Mouse (Mus musculus) cortical plate, adult 2 months (tissue): Measurements from ENCODE around the gene Rpe65. TPM values are rescaled to one million over a fixed set of nuclear protein-coding genes. Genes with fewer than 3 reads are reported as not detected.

Experiments
- H3K27ac ChIP-seq: fragments of 200-500 bp; 2 replicates; pipeline ENCODE4 v1.5.1; 2012; ENCODE audit warnings: low read length, control low read depth, inconsistent platforms; ENCODE audit not compliant: insufficient read depth
- H3K4me1 ChIP-seq: fragments of 200-500 bp; 2 replicates; pipeline ENCODE4 v1.6.1; 2011; ENCODE audit warnings: low read length; ENCODE audit not compliant: control insufficient read depth, insufficient read depth
- H3K4me3 ChIP-seq: fragments of 200-500 bp; 2 replicates; pipeline ENCODE4 v1.5.1; 2011; ENCODE audit warnings: mild to moderate bottlenecking, low read length, control low read depth; ENCODE audit not compliant: insufficient read depth
- CTCF ChIP-seq: fragments of 200-500 bp; IDR thresholded peaks from 2 replicates; pipeline ENCODE4 v1.5.1; 2011; ENCODE audit warnings: mild to moderate bottlenecking, control low read depth, low read length; ENCODE audit not compliant: insufficient read depth; ENCODE audit errors: extremely low read depth
- POLR2A ChIP-seq: fragments of 200-500 bp; IDR thresholded peaks from 2 replicates; pipeline ENCODE4 v1.6.1; 2011; ENCODE audit warnings: mild to moderate bottlenecking, low read length, control low read depth; ENCODE audit not compliant: insufficient read depth; ENCODE audit errors: extremely low read depth
- polyA plus RNA-seq: library from polyadenylated mRNA; depleted of rRNA; stranded (reverse); fragments of >200 nt; gene quantifications from 2 replicates; pipeline ENCODE4 v1.2.3, GENCODE M21; 2012; rRNA removed

Gene Rpe65
- 2.3 TPM in 2 replicates for polyA plus RNA-seq

- no peak within 1 kb of the TSS for H3K4me3 ChIP-seq
- H3K27ac ChIP-seq: no peak within 1 kb of the TSS
- TF ChIP-seq POLR2A (no peak), CTCF (no peak)
- no peaks in the 10 kb centered on the region for H3K4me1 ChIP-seq
Measured at GRCm38 (mm10) chr3:159598875-159599274, at the start of gene Rpe65. Gene Rpe65 (plus strand): TSS chr3:159599175.

- H3K4me1 ChIP-seq: no peaks in the 10 kb centered on the region
- TF ChIP-seq POLR2A (no peak), CTCF (no peak)
- no peak overlapping the region for H3K4me3 ChIP-seq
- no peak overlapping the region for H3K27ac ChIP-seq
Measured at GRCm38 (mm10) chr3:159550224-159550623, 48.8 kb upstream of the Rpe65 start.

- no peaks in the 10 kb centered on the region for H3K4me1 ChIP-seq
- no peak overlapping the region for H3K27ac ChIP-seq
- H3K4me3 ChIP-seq: no peak overlapping the region
- no peak for TF ChIP-seq POLR2A
- TF ChIP-seq CTCF: no peak
Measured at GRCm38 (mm10) chr3:159614977-159615376, 16.0 kb downstream of the Rpe65 start.

- no peak overlapping the region for H3K4me3 ChIP-seq
- H3K27ac ChIP-seq: no peak overlapping the region
- TF ChIP-seq POLR2A (no peak), CTCF (no peak)
- no peaks in the 10 kb centered on the region for H3K4me1 ChIP-seq
Measured at GRCm38 (mm10) chr3:159621026-159621425, 22.1 kb downstream of the Rpe65 start.

GRCm38 (mm10) chr3:159624010-159624409 is 25.0 kb downstream of the Rpe65 start:
- no peak overlapping the region for H3K4me3 ChIP-seq

GRCm38 (mm10) chr3:159660741-159661140 is 61.8 kb downstream of the Rpe65 start:
- Histone ChIP-seq H3K4me3 (no peak overlapping the region), H3K27ac (no peak overlapping the region), H3K4me1 (no peaks in the 10 kb centered on the region)
- TF ChIP-seq CTCF (no peak), POLR2A (no peak)

More at GRCm38 (mm10) chr3:159624010-159624409, 25.0 kb downstream of the Rpe65 start:
- Histone ChIP-seq H3K27ac (no peak overlapping the region), H3K4me1 (no peaks in the 10 kb centered on the region)
- TF ChIP-seq POLR2A: no peak
- TF ChIP-seq CTCF: no peak

GRCm38 (mm10) chr3:159663333-159663732 is 64.4 kb downstream of the Rpe65 start:
- H3K4me3 ChIP-seq: no peak overlapping the region
- no peak overlapping the region for H3K27ac ChIP-seq
- no peaks in the 10 kb centered on the region for H3K4me1 ChIP-seq
- no peak for TF ChIP-seq CTCF
- no peak for TF ChIP-seq POLR2A

Other genes starting within 250 kb of the Rpe65 start
- 0.06 and 0.08 TPM in 2 replicates for gene Depdc1a, start 103.7 kb upstream of the Rpe65 start, polyA plus RNA-seq
- 29.7 and 32.2 TPM in 2 replicates for gene Wls, start 240.5 kb downstream of the Rpe65 start, polyA plus RNA-seq